ENCODE assay signal across 15 mouse cellular contexts in the genomic region with DNA sequence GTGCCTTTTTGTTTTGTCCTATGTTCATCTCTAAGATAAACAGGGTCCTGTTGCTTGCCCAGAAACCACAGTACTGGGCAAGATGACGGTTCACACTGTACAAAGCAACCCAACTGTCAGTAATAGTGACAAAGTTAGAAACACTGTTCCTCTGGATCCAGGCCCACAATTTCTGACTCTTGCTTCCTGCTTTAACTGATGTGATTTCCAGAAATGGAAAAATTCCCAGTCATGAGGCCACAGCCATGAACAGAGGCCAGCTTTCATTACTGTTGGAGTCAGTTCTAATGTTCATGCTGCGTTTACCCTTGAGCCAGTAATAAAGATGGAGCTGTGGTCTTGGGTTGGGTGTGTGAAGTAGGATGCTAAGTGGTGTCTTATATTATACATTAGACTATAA.
A peak's percentile ranks its signal among the peaks of the same experiment; 100 is the strongest.
DNase-seq lines count a peak whose midpoint lies in the region; ATAC-seq and TF ChIP-seq lines count a peak whose summit lies in the region.
"Had no signal": no experiment of that assay in that cellular context is flagged by ENCODE, and none has a peak within 500 bp of the region (broad histone marks: within the 10 kb centered on the region; RNA-seq: fewer than 3 reads in every experiment).

No protein-coding gene starts in this region.

- no peaks in the 10 kb centered on the region for H3K4me1 ChIP-seq in heart, embryonic 11.5 days (ENCODE audit: control insufficient read depth, insufficient read depth, low read length)
- H3K4me1 ChIP-seq in lung, postnatal 0 days (ENCODE audit: insufficient read depth, low read depth, low read length), result no peaks in the 10 kb centered on the region
- H3K4me1 ChIP-seq: hindbrain, embryonic 15.5 days had no signal

- no peaks in the 10 kb centered on the region for H3K36me3 ChIP-seq in heart, embryonic 11.5 days (ENCODE audit: control insufficient read depth, insufficient read depth, low read length)
- no peaks in the 10 kb centered on the region for H3K36me3 ChIP-seq in lung, postnatal 0 days (ENCODE audit: insufficient read depth, low read length)
- H3K36me3 ChIP-seq: hindbrain, embryonic 15.5 days had no signal

- no peaks in the 10 kb centered on the region for H3K27me3 ChIP-seq in heart, embryonic 11.5 days (ENCODE audit: control insufficient read depth, insufficient read depth, low read length)
- H3K27me3 ChIP-seq in lung, postnatal 0 days (replicated peaks; ENCODE audit: insufficient read depth, low read length), result no peaks in the 10 kb centered on the region
- H3K27me3 ChIP-seq: hindbrain, embryonic 15.5 days had no signal

- H3K4me2 ChIP-seq in heart, embryonic 11.5 days, result no peak overlapping the region
- H3K4me2 ChIP-seq in lung, postnatal 0 days (replicated peaks; ENCODE audit: low read depth, low read length), result no peak overlapping the region
- H3K4me2 ChIP-seq: hindbrain, embryonic 15.5 days had no signal

- no peak overlapping the region for H3K4me3 ChIP-seq in heart, embryonic 11.5 days (ENCODE audit: low read depth, low read length)
- H3K4me3 ChIP-seq in lung, postnatal 0 days (ENCODE audit: low read depth, low read length), result no peak overlapping the region
- H3K4me3 ChIP-seq: hindbrain, embryonic 15.5 days; layer of hippocampus, adult 2 months had no signal

- H3K9ac ChIP-seq in heart, embryonic 11.5 days (ENCODE audit: low read depth, low read length), result no peak overlapping the region
- no peak overlapping the region for H3K9ac ChIP-seq in lung, postnatal 0 days (replicated peaks; ENCODE audit: low read depth)
- H3K9ac ChIP-seq: hindbrain, embryonic 15.5 days; liver, embryonic 14.5 days had no signal

- TF ChIP-seq CTCF in lung, postnatal 0 days (IDR thresholded peaks at IDR 0.05), result no peak

- peak; percentile 42 to 62 for DNase-seq in heart, adult 18-20 months
- peak; percentile 21 for DNase-seq in lung, postnatal 0 days (ENCODE audit: low spot score)
- DNase-seq in lung, postnatal 25 days (ENCODE audit: low spot score), result no peak
- peak; percentile 46 to 64 for DNase-seq in heart, postnatal 10 days
- DNase-seq in skeletal muscle tissue, adult 2 months (ENCODE audit: low read depth, low spot score), result peak; percentile 50
- DNase-seq in adrenal gland, adult 18-20 months (ENCODE audit: low spot score in 2 of 2), result no peak
- no peak for DNase-seq in B cell, adult 2 months
- DNase-seq: cerebellum, adult 11-12 months; kidney, adult 9 months; right cerebral cortex, adult 18-20 months had no signal

- intact Hi-C loops in heart, postnatal 10 days (cut with DNase I), result no loop called here

- H3K9me3 ChIP-seq in heart, embryonic 11.5 days (replicated peaks; ENCODE audit: control insufficient read depth, low read length), result no peaks in the 10 kb centered on the region
- no peaks in the 10 kb centered on the region for H3K9me3 ChIP-seq in lung, postnatal 0 days (ENCODE audit: low read length)
- H3K9me3 ChIP-seq: hindbrain, embryonic 15.5 days had no signal

- WGBS in heart, embryonic 11.5 days (ENCODE audit: insufficient replicate concordance), result 75% methylated on average over 2 of the region's 2 CpGs
- WGBS in lung, postnatal 0 days, result 53% methylated on average over 2 of the region's 2 CpGs

- no peak overlapping the region for H3K27ac ChIP-seq in heart, embryonic 11.5 days (ENCODE audit: low read depth, low read length)
- H3K27ac ChIP-seq in lung, postnatal 0 days (ENCODE audit: low read length), result no peak overlapping the region
- H3K27ac ChIP-seq: hindbrain, embryonic 15.5 days; layer of hippocampus, adult 2 months; liver, embryonic 14.5 days had no signal

- no peak for TF ChIP-seq EP300 in lung, postnatal 0 days (IDR thresholded peaks at IDR 0.05)

- ATAC-seq in heart, embryonic 11.5 days (replicated peaks; ENCODE audit: insufficient number of reproducible peaks, low FRiP score, low TSS enrichment), result no peak
- ATAC-seq in lung, postnatal 0 days, result peak; percentile 37; the same call in 1 of the 2 replicates
- ATAC-seq: forebrain, embryonic 16.5 days had no signal

Comparison
In these comparisons a context has a peak if more than half of its experiments do, and no peak if none do; other contexts are left out.
1. DNase-seq: peak in heart, adult 18-20 months (2 of 2), lung, postnatal 0 days (single experiment), heart, postnatal 10 days (2 of 2) and skeletal muscle tissue, adult 2 months (single experiment); none in lung, postnatal 25 days (single experiment), adrenal gland, adult 18-20 months (0 of 2) and B cell, adult 2 months (0 of 2).